Mouse (Mus musculus): Measurements from ENCODE around the gene Spr.
A peak's percentile ranks its signal among the peaks of the same experiment; 100 is the strongest.
"Not testable (repeated sequence)": the region's sequence is repeated elsewhere in the genome, so short reads cannot be mapped to it uniquely, and the experiment has no call there.

The Spr gene

GRCm38 (mm10) chr6:85137217-85138035 is at the start of gene Spr:
Gene Spr (minus strand): TSS chr6:85137766.
- peak; percentile 75 for DNase-seq (ENCODE audit: low spot score)

- DNase-seq (ENCODE audit: low spot score) = no peak
Measured at GRCm38 (mm10) chr6:85186744-85187059, 49.1 kb upstream of the Spr start.

GRCm38 (mm10) chr6:85186033-85186743 is 48.6 kb upstream of the Spr start:
- no peak for DNase-seq (ENCODE audit: low spot score)

- no peak for DNase-seq (ENCODE audit: low spot score)
Measured at GRCm38 (mm10) chr6:85183951-85184350, 46.4 kb upstream of the Spr start.

GRCm38 (mm10) chr6:85180036-85180435 is 42.5 kb upstream of the Spr start:
- no peak for DNase-seq (ENCODE audit: low spot score)

GRCm38 (mm10) chr6:85179569-85179968 is 42.0 kb upstream of the Spr start:
- no peak for DNase-seq (ENCODE audit: low spot score)

GRCm38 (mm10) chr6:85165440-85165921 is 27.9 kb upstream of the Spr start:
- DNase-seq (ENCODE audit: low spot score) = no peak

- DNase-seq (ENCODE audit: low spot score) = peak; percentile 42
Measured at GRCm38 (mm10) chr6:85160201-85160923, 22.8 kb upstream of the Spr start.

- peak; percentile 10 for DNase-seq (ENCODE audit: low spot score)
Measured at GRCm38 (mm10) chr6:85159092-85159760, 21.7 kb upstream of the Spr start.

GRCm38 (mm10) chr6:85158040-85158804 is 20.7 kb upstream of the Spr start:
- DNase-seq (ENCODE audit: low spot score) = not testable (repeated sequence)

GRCm38 (mm10) chr6:85156551-85156950 is 19.0 kb upstream of the Spr start:
- DNase-seq (ENCODE audit: low spot score) = not testable (repeated sequence)

- DNase-seq (ENCODE audit: low spot score) = peak; percentile 30
Measured at GRCm38 (mm10) chr6:85154861-85155528, 17.4 kb upstream of the Spr start.

GRCm38 (mm10) chr6:85153970-85154540 is 16.5 kb upstream of the Spr start:
- DNase-seq (ENCODE audit: low spot score) = peak; percentile 55

- DNase-seq (ENCODE audit: low spot score) = no peak
Measured at GRCm38 (mm10) chr6:85150386-85150785, 12.8 kb upstream of the Spr start.

GRCm38 (mm10) chr6:85147636-85148035 is 10.1 kb upstream of the Spr start:
- DNase-seq (ENCODE audit: low spot score) = no peak

GRCm38 (mm10) chr6:85144466-85144865 is 6.9 kb upstream of the Spr start:
- DNase-seq (ENCODE audit: low spot score) = no peak

- peak; percentile 32 for DNase-seq (ENCODE audit: low spot score)
Measured at GRCm38 (mm10) chr6:85141013-85141412, 3.4 kb upstream of the Spr start.

GRCm38 (mm10) chr6:85139534-85139933 is 2.0 kb upstream of the Spr start:
- no peak for DNase-seq (ENCODE audit: low spot score)

- not testable (repeated sequence) for DNase-seq (ENCODE audit: low spot score)
Measured at GRCm38 (mm10) chr6:85136784-85137183, 782 bp downstream of the Spr start.

GRCm38 (mm10) chr6:85132794-85133193 is 4.8 kb downstream of the Spr start:
- peak; percentile 16 for DNase-seq (ENCODE audit: low spot score)

All from T-cell, adult 2 months (primary cell).